Mouse (Mus musculus) liver, embryonic 14.5 days (tissue): ENCODE results near the gene Frmpd4.

ENCODE experiments used
- CTCF ChIP-seq: IDR thresholded peaks from 2 replicates; pipeline ENCODE4 v1.5.1; 2016; ENCODE audit warnings: antibody characterized with exemption, low read depth, control low read depth
- EP300 ChIP-seq: IDR thresholded peaks from 2 replicates; pipeline ENCODE4 v1.6.1; 2016; ENCODE audit warnings: antibody characterized with exemption, low read depth

DNA sequence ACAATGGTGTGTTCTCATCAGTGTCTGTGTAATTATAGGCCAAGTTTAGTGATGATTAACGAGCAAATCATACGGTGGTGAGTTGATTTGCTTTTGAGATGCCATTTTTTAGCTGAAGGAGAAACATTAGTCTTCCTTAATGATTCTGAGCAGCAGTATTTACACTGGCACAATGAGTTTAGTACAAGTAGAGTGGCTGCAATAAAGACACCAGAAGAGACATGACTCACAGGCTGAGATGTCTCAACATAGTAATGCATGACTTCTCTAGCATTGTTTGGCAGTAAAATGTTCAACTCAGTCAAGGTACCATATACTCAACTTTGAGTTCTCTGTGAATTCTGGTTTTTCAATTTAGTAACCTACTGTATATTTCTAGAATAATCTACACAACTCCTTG is 1058.6 kb downstream of the Frmpd4 start:
- TF ChIP-seq EP300, result no peak
- no peak for TF ChIP-seq CTCF
